Mouse (Mus musculus) Muller cell, postnatal 12 days (primary cell): ENCODE measurements around the gene Elovl2.
"Not testable (repeated sequence)": the region's sequence is repeated elsewhere in the genome, so short reads cannot be mapped to it uniquely, and the experiment has no call there.

Source experiments
- DNase-seq: peaks from one replicate; pipeline ENCODE4 v3.0.0-alpha.2; 2015; ENCODE audit errors: inconsistent ontology term

Gene Elovl2

GRCm38 (mm10) chr13:41235181-41235580, 15.0 kb upstream of the Elovl2 start:
- DNase-seq = no peak

- no peak for DNase-seq
Measured at GRCm38 (mm10) chr13:41233241-41233640, 13.0 kb upstream of the Elovl2 start.

- no peak for DNase-seq
Measured at GRCm38 (mm10) chr13:41232209-41232608, 12.0 kb upstream of the Elovl2 start.

- peak; percentile 16 for DNase-seq
Measured at GRCm38 (mm10) chr13:41231389-41231983, 11.3 kb upstream of the Elovl2 start.

GRCm38 (mm10) chr13:41230256-41230655, 10.1 kb upstream of the Elovl2 start:
- DNase-seq = no peak

DNA sequence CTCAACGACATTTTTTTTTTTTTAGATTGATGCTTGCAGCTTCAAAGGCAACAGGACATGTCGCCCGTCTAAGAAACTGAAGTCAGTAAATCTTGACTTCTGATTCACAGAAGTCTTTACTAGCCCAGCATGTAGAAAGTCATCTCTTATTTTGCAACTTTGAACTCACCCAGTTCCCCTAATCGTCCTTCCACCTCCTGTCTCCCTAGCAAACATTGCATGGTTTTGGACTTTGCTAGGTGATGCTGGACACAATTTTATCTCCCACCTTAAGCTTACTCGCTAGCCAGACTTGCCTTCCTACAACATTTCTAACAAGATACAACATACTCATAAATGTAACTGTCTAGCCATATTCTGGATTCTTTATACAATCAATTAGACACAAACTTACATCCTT, 7.9 kb upstream of the Elovl2 start:
- no peak for DNase-seq

DNA sequence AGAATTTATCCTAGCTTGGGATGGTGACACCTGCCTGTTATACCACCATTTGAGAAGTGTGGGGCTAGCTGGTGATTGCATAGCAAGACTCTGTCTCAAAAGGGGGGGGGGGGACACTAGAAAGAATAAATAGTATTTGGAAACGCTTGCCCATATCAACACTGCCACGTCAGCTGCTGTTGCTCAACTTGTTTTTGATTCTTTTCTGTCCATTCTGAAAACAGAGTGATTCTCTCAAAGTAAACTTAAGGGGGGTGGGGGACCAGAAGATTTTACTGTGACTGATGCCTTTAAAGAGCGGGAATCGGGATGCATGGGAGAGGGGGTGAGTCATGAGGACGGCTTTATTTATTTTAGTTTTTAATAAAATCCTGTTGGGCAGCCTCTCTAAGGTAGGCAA, 6.3 kb upstream of the Elovl2 start:
- DNase-seq = no peak

- DNase-seq = no peak
Measured at GRCm38 (mm10) chr13:41219687-41220303, 410 bp downstream of the Elovl2 start.

DNA sequence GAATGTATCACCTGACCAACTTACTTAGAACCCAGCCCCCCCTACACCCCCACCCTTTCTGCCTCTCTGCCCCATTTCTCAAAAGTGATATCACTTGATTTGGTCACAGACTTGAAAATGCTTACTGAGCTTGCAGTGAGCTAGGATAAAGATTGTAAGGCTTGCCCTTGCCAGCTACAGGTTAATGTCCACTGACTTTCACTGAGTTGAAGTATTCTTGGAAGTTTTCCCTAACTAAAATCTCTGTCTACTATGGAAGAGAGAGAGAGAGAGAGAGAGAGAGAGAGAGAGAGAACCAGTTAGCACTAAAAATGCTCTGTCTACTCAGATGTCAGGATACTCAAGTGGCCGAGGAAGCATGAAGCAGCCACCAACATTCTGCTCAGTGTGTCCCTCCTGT, 1.1 kb downstream of the Elovl2 start:
- no peak for DNase-seq

DNA sequence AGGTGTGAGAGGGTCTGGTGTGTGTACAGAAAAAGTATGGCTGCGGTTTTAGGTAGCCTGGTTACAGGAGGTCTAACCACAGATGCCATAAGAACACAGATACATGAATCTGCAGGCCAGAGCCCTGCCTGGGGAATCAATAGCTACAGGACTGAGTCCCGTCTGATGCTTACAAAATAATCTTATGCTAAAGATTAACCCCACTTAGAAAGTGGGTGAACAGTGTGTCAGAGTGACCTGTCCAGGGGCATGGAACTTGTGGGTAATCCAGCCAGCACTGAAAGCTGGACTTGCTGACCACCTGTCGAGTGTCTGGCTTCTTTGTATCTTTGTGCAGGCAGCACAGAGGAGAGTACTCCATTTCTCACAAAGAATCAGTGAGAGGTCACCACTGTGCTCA, 4.0 kb downstream of the Elovl2 start:
- DNase-seq = no peak

DNA sequence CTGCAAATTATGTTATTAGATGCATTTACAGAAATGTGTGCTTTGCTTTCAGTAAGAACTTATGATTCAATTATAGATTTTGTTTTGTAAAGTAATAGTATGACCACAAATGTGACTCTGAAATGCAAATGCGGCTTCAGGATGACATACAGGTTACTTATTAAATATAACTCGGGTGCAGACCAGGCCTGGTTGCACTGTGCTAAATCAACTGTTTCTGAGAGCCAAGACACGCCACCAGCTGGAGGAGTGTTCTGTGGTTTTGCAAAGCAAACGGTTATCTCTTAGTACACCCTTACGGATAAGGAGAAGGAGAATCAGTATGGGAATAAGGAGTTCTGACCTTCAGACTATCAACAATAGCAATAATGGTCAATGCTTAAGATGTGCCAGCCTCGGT, 4.5 kb downstream of the Elovl2 start:
- DNase-seq = no peak

GRCm38 (mm10) chr13:41212558-41213322, 7.5 kb downstream of the Elovl2 start:
- no peak for DNase-seq

GRCm38 (mm10) chr13:41211276-41211675, 8.9 kb downstream of the Elovl2 start:
- no peak for DNase-seq

- no peak for DNase-seq
Measured at GRCm38 (mm10) chr13:41206241-41206640, 14.0 kb downstream of the Elovl2 start.

GRCm38 (mm10) chr13:41205568-41205967, 14.6 kb downstream of the Elovl2 start:
- DNase-seq = not testable (repeated sequence)

DNA sequence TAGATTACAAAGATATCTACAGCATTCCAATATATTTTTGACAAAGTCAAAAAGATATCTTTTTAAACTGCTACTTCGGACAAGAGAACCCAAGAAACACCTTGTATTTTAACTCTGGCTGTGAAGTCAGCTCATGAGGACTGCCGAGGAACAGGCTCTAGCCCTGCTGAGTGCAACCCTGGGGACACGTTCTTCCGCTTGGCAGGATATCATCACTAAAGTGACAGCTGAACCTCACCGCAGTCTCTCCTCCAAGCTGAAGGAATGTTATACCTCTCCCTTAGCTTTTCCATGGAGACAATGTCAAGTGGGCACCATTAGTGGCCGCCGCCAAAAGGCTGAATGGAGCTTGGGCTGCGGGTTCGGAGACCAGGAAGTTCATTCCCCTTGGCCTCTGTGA, 16.5 kb downstream of the Elovl2 start:
- DNase-seq = no peak

- no peak for DNase-seq
Measured at GRCm38 (mm10) chr13:41203289-41203688, 16.9 kb downstream of the Elovl2 start.

- no peak for DNase-seq
Measured at GRCm38 (mm10) chr13:41200861-41201260, 19.3 kb downstream of the Elovl2 start.

GRCm38 (mm10) chr13:41195640-41196333, 24.4 kb downstream of the Elovl2 start:
- DNase-seq = no peak

DNA sequence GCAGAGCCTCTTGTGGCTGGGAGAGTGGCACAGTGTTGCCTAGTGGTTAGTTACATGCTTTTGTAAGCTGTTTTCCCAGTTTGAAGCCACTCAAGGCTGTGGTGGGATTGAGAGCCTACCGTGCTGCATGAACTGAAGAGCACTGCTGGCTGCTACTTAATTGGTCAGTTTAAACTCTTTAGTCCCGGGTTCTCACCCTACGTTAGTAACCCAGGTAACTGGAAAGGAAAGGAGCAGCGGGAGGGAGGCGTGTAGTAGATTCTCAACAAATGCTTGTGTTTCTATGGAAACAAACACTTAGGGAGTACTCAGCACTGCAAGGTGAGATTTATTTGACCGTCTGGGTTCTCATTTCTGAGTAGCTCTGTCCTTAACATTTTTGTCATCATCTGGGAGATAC, 32.3 kb downstream of the Elovl2 start:
- DNase-seq = no peak

- no peak for DNase-seq
Measured at GRCm38 (mm10) chr13:41158426-41158825, 61.8 kb downstream of the Elovl2 start.

GRCm38 (mm10) chr13:41153146-41153545, 67.1 kb downstream of the Elovl2 start:
- DNase-seq = no peak
